Comparison of ENCODE assay signal across 28 mouse cellular contexts in the genomic region with DNA sequence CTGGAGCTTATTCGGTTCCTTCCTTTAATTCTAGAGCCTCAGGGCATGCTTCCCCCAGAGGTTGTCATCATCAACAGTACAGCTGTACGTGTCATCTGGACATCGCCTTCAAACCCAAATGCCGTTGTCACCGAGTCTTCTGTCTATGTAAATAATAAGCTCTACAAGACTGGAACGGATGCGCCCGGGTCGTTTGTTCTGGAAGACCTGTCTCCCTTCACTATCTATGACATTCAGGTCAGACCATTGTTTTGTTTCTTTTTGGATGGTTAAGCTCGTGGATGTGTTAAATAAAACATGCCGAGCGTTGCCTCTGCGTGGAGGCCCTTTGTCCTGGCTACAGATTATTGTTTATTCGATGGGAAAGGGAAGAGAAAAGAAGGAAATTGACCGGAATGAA.
DNase-seq lines count a peak whose midpoint lies in the region; ATAC-seq and TF ChIP-seq lines count a peak whose summit lies in the region.
"Had no signal": no experiment of that assay in that cellular context is flagged by ENCODE, and none has a peak within 500 bp of the region (broad histone marks: within the 10 kb centered on the region; RNA-seq: fewer than 3 reads in every experiment).

No protein-coding gene starts in this region.

- peak; percentile 27 for DNase-seq in hindbrain, embryonic 11.5 days (ENCODE audit: low spot score)
- no peak for DNase-seq in lung, postnatal 0 days (ENCODE audit: low spot score)
- DNase-seq in lung, postnatal 25 days (ENCODE audit: low spot score) = no peak
- DNase-seq in embryo, embryonic 11 days = peak; percentile 3
- peak; percentile 69 for DNase-seq in retina, embryonic 14.5 days (ENCODE audit: low spot score)
- no peak for DNase-seq in thymus, adult 2 months
- DNase-seq: adrenal gland, adult 8-10 months; B cell, adult 2 months; cerebellum, adult 18-20 months; cerebellum, postnatal 14 days; gastrocnemius, postnatal 36 days; heart, postnatal 4 days; kidney, adult 9 months; kidney, postnatal 4 days; liver, postnatal 0 days; thymus, postnatal 36 days had no signal

- H3K27me3 ChIP-seq in hindbrain, embryonic 11.5 days (ENCODE audit: control insufficient read depth, insufficient read depth, low read length) = no peaks in the 10 kb centered on the region
- no peaks in the 10 kb centered on the region for H3K27me3 ChIP-seq in hindbrain, embryonic 16.5 days (replicated peaks; ENCODE audit: control insufficient read depth, insufficient read depth, low read length)
- no peaks in the 10 kb centered on the region for H3K27me3 ChIP-seq in lung, postnatal 0 days (replicated peaks; ENCODE audit: insufficient read depth, low read length)
- no peaks in the 10 kb centered on the region for H3K27me3 ChIP-seq in thymus, adult 2 months (ENCODE audit: control insufficient read depth, insufficient read depth, low read length)
- H3K27me3 ChIP-seq: CH12.LX; forebrain, embryonic 12.5 days; limb, embryonic 12.5 days; neural tube, embryonic 13.5 days; stomach, embryonic 15.5 days had no signal

- no peak for ATAC-seq in hindbrain, embryonic 11.5 days (ENCODE audit: low FRiP score)
- ATAC-seq in hindbrain, embryonic 16.5 days = no peak
- ATAC-seq in lung, postnatal 0 days = 0 out of 2 replicates have a peak, but pooled peaks have one; percentile 9
- ATAC-seq: activated CD4-positive, CD25-positive, alpha-beta regulatory T cell, adult 4 months; liver, postnatal 0 days had no signal

- no peak for TF ChIP-seq CTCF in lung, postnatal 0 days (IDR thresholded peaks at IDR 0.05)
- TF ChIP-seq CTCF in thymus, adult 2 months (IDR thresholded peaks at IDR 0.05; ENCODE audit: borderline replicate concordance, control insufficient read depth, extremely low read depth, insufficient read depth, low read length, poor library complexity) = no peak

- TF ChIP-seq POLR2A in thymus, adult 2 months (IDR thresholded peaks at IDR 0.05; ENCODE audit: control insufficient read depth, extremely low read depth, insufficient read depth, low read length, poor library complexity) = no peak

- H3K27ac ChIP-seq in hindbrain, embryonic 11.5 days (ENCODE audit: low read depth, low read length) = no peak overlapping the region
- H3K27ac ChIP-seq in hindbrain, embryonic 16.5 days (ENCODE audit: low read depth, low read length) = no peak overlapping the region
- no peak overlapping the region for H3K27ac ChIP-seq in lung, postnatal 0 days (ENCODE audit: low read length)
- H3K27ac ChIP-seq in thymus, adult 2 months (ENCODE audit: control insufficient read depth, insufficient read depth, low read length) = no peak overlapping the region
- H3K27ac ChIP-seq: forebrain, embryonic 12.5 days; limb, embryonic 12.5 days; macrophage; neural tube, embryonic 13.5 days; stomach, embryonic 15.5 days had no signal

- H3K9me3 ChIP-seq in hindbrain, embryonic 11.5 days (ENCODE audit: control insufficient read depth, low read length) = no peaks in the 10 kb centered on the region
- H3K9me3 ChIP-seq in hindbrain, embryonic 16.5 days (ENCODE audit: control insufficient read depth, low read length) = no peaks in the 10 kb centered on the region
- no peaks in the 10 kb centered on the region for H3K9me3 ChIP-seq in lung, postnatal 0 days (ENCODE audit: low read length)
- H3K9me3 ChIP-seq: forebrain, embryonic 12.5 days; limb, embryonic 12.5 days; neural tube, embryonic 13.5 days; stomach, embryonic 15.5 days had no signal

- no peak for TF ChIP-seq EP300 in lung, postnatal 0 days (IDR thresholded peaks at IDR 0.05)

- H3K4me2 ChIP-seq in hindbrain, embryonic 11.5 days (replicated peaks; ENCODE audit: low read depth, low read length) = no peak overlapping the region
- H3K4me2 ChIP-seq in hindbrain, embryonic 16.5 days (ENCODE audit: low read length) = no peak overlapping the region
- no peak overlapping the region for H3K4me2 ChIP-seq in lung, postnatal 0 days (replicated peaks; ENCODE audit: low read depth, low read length)
- H3K4me2 ChIP-seq: forebrain, embryonic 12.5 days; limb, embryonic 12.5 days; liver, embryonic 11.5 days; neural tube, embryonic 13.5 days; stomach, embryonic 15.5 days had no signal

- H3K9ac ChIP-seq in hindbrain, embryonic 11.5 days (ENCODE audit: low read depth, low read length) = no peak overlapping the region
- H3K9ac ChIP-seq in hindbrain, embryonic 16.5 days (ENCODE audit: low read depth, low read length) = no peak overlapping the region
- no peak overlapping the region for H3K9ac ChIP-seq in lung, postnatal 0 days (replicated peaks; ENCODE audit: low read depth)
- H3K9ac ChIP-seq: forebrain, embryonic 12.5 days; limb, embryonic 12.5 days; liver, postnatal 0 days; neural tube, embryonic 13.5 days; stomach, embryonic 15.5 days had no signal

- H3K4me1 ChIP-seq in hindbrain, embryonic 11.5 days (replicated peaks; ENCODE audit: control insufficient read depth, insufficient read depth, low read length) = no peaks in the 10 kb centered on the region
- H3K4me1 ChIP-seq in hindbrain, embryonic 16.5 days (ENCODE audit: control insufficient read depth, insufficient read depth, low read depth, low read length) = no peaks in the 10 kb centered on the region
- no peaks in the 10 kb centered on the region for H3K4me1 ChIP-seq in lung, postnatal 0 days (ENCODE audit: insufficient read depth, low read depth, low read length)
- no peaks in the 10 kb centered on the region for H3K4me1 ChIP-seq in thymus, adult 2 months (replicated peaks; ENCODE audit: control insufficient read depth, insufficient read depth, low read length)
- H3K4me1 ChIP-seq: limb, embryonic 12.5 days; neural tube, embryonic 13.5 days; stomach, embryonic 15.5 days had no signal

- WGBS in hindbrain, embryonic 11.5 days = 40% methylated on average over 15 of the region's 15 CpGs
- WGBS in hindbrain, embryonic 16.5 days = 24% methylated on average over 15 of the region's 15 CpGs
- WGBS in lung, postnatal 0 days = 46% methylated on average over 15 of the region's 15 CpGs
- 87% methylated on average over 15 of the region's 15 CpGs for WGBS in thymus, adult 2 months

- H3K36me3 ChIP-seq in hindbrain, embryonic 11.5 days (ENCODE audit: control insufficient read depth, insufficient read depth, low read length) = no peaks in the 10 kb centered on the region
- H3K36me3 ChIP-seq in hindbrain, embryonic 16.5 days (ENCODE audit: control insufficient read depth, insufficient read depth, low read length) = no peaks in the 10 kb centered on the region
- no peaks in the 10 kb centered on the region for H3K36me3 ChIP-seq in lung, postnatal 0 days (ENCODE audit: insufficient read depth, low read length)
- H3K36me3 ChIP-seq in thymus, adult 2 months (ENCODE audit: control insufficient read depth, insufficient read depth, low read length) = no peaks in the 10 kb centered on the region
- H3K36me3 ChIP-seq: forebrain, embryonic 12.5 days; G1E; limb, embryonic 12.5 days; neural tube, embryonic 13.5 days; stomach, embryonic 15.5 days had no signal

- H3K4me3 ChIP-seq in hindbrain, embryonic 11.5 days (ENCODE audit: low read depth, low read length) = no peak overlapping the region
- no peak overlapping the region for H3K4me3 ChIP-seq in hindbrain, embryonic 16.5 days (ENCODE audit: low read length)
- H3K4me3 ChIP-seq in lung, postnatal 0 days (ENCODE audit: low read depth, low read length) = no peak overlapping the region
- no peak overlapping the region for H3K4me3 ChIP-seq in thymus, adult 2 months (ENCODE audit: control insufficient read depth, insufficient read depth, low read length)
- H3K4me3 ChIP-seq: erythroblast, embryonic 14.5 days; forebrain, embryonic 12.5 days; limb, embryonic 12.5 days; myocyte; neural tube, embryonic 13.5 days; stomach, embryonic 15.5 days had no signal

Comparison
In these comparisons a context has a peak if more than half of its experiments do, and no peak if none do; other contexts are left out.
1. DNase-seq: peak in hindbrain, embryonic 11.5 days (single experiment), embryo, embryonic 11 days (single experiment) and retina, embryonic 14.5 days (single experiment); none in lung, postnatal 0 days (single experiment), lung, postnatal 25 days (single experiment) and thymus, adult 2 months (single experiment).